Mouse (Mus musculus) liver, adult 2 months (tissue): ENCODE measurements at regions not wholly inside any gene's neighbourhood (a gene's known extent, or its start where the extent isn't known, plus 50 kb on each side); places are given as distances from the start of the nearest gene placed in this dataset.

Experiments
- DNase-seq: peaks from one replicate; pipeline ENCODE4 v3.0.0-alpha.2; 2011; ENCODE audit warnings: low read depth, low spot score; ENCODE audit errors: extremely low read depth
- H3K27ac ChIP-seq: fragments of 200-500 bp; replicated peaks from 2 replicates; pipeline ENCODE4 v1.5.1; 2012; ENCODE audit warnings: low read depth, mild to moderate bottlenecking, control low read depth, inconsistent platforms, low read length; ENCODE audit not compliant: insufficient read depth
- H3K27me3 ChIP-seq: fragments of 200-500 bp; 2 replicates; pipeline ENCODE4 v1.6.1; 2012; ENCODE audit warnings: mild to moderate bottlenecking, moderate library complexity, low read length, inconsistent platforms; ENCODE audit not compliant: control insufficient read depth, insufficient read depth
- H3K36me3 ChIP-seq: fragments of 200-500 bp; 2 replicates; pipeline ENCODE4 v1.6.1; 2012; ENCODE audit warnings: low read length, inconsistent platforms; ENCODE audit not compliant: control insufficient read depth, insufficient read depth
- H3K4me1 ChIP-seq: fragments of 200-500 bp; 2 replicates; pipeline ENCODE4 v1.6.1; 2011; ENCODE audit warnings: low read length; ENCODE audit not compliant: control insufficient read depth, insufficient read depth
- H3K4me3 ChIP-seq: fragments of 200-500 bp; 2 replicates; pipeline ENCODE4 v1.5.1; 2011; ENCODE audit warnings: low read depth, mild to moderate bottlenecking, control low read depth, low read length, moderate library complexity; ENCODE audit not compliant: insufficient read depth
- H3K79me2 ChIP-seq: fragments of 200-500 bp; 2 replicates; pipeline ENCODE4 v1.6.1; 2012; ENCODE audit warnings: inconsistent platforms, mild to moderate bottlenecking, low read length, moderate library complexity; ENCODE audit not compliant: control insufficient read depth, insufficient read depth
- H3K9ac ChIP-seq: fragments of 200-500 bp; 2 replicates; pipeline ENCODE4 v1.6.1; 2012; ENCODE audit warnings: low read depth, mild to moderate bottlenecking, control low read depth, inconsistent platforms, low read length
- CTCF ChIP-seq: fragments of 200-500 bp; IDR thresholded peaks from 2 replicates; pipeline ENCODE4 v1.5.1; 2011; ENCODE audit warnings: low read depth, low read length, control low read depth
- POLR2A ChIP-seq: fragments of 200-500 bp; IDR thresholded peaks from 2 replicates; pipeline ENCODE4 v1.6.1; 2011; ENCODE audit warnings: low read length, control low read depth; ENCODE audit not compliant: insufficient read depth; ENCODE audit errors: extremely low read depth
- WGBS: fragments of 180-500 bp; shearing (Covaris S2); methylation state at CpG from one replicate; pipeline ENCODE4 v1.1.7; 2018; 5-methylcytosine and 5-hydroxymethylcytosine counted together

GRCm38 (mm10) chr3:34441266-34441665 is 208.9 kb upstream of the Sox2 start:
- no peak overlapping the region for H3K27ac ChIP-seq
- no peak overlapping the region for H3K9ac ChIP-seq
- no peaks in the 10 kb centered on the region for H3K79me2 ChIP-seq
- no peaks in the 10 kb centered on the region for H3K4me1 ChIP-seq
- H3K27me3 ChIP-seq, result no peaks in the 10 kb centered on the region
- 70% methylated on average over 5 of the region's 5 CpGs for WGBS
- DNase-seq, result no peak
- no peak overlapping the region for H3K4me3 ChIP-seq
- TF ChIP-seq POLR2A (no peak), CTCF (no peak)
- no peaks in the 10 kb centered on the region for H3K36me3 ChIP-seq

GRCm38 (mm10) chr3:34434901-34435300 is 215.3 kb upstream of the Sox2 start:
- H3K79me2 ChIP-seq, result no peaks in the 10 kb centered on the region
- no peaks in the 10 kb centered on the region for H3K27me3 ChIP-seq
- TF ChIP-seq CTCF (no peak), POLR2A (no peak)
- H3K4me3 ChIP-seq, result no peak overlapping the region
- whole genome bisulfite sequencing, result 78% methylated on average over 9 of the region's 9 CpGs
- H3K9ac ChIP-seq, result no peak overlapping the region
- no peaks in the 10 kb centered on the region for H3K36me3 ChIP-seq
- no peak overlapping the region for H3K27ac ChIP-seq
- no peaks in the 10 kb centered on the region for H3K4me1 ChIP-seq
- DNase-seq, result no peak

GRCm38 (mm10) chr3:34427967-34428366 is 222.2 kb upstream of the Sox2 start:
- Histone ChIP-seq H3K27ac (no peak overlapping the region), H3K36me3 (no peaks in the 10 kb centered on the region), H3K9ac (no peak overlapping the region), H3K4me3 (no peak overlapping the region), H3K4me1 (no peaks in the 10 kb centered on the region), H3K79me2 (no peaks in the 10 kb centered on the region), H3K27me3 (no peaks in the 10 kb centered on the region)
- TF ChIP-seq POLR2A (no peak), CTCF (no peak)
- no peak for DNase-seq
- WGBS, result 92% methylated on average over 8 of the region's 8 CpGs

DNA sequence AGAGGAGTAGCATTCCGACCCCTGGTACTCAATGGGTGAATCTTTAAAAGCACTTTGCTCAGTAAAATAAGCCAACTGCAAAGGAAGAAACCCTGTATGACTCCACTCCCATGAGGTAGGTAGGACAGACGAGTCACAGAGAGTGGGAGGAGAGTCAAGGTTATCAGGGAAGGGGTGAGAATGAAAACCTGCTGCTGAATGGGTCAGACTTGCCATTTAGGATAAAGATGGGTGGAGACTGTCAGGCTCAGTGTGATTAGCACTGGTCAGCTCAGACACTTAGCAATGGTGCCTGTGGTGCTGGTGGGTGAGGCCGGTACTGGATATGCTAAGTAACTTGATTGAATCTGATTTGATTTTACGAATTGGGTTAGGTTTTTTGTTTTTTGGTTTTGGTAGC is 222.7 kb upstream of the Sox2 start:
- DNase-seq, result no peak
- no peak overlapping the region for H3K4me3 ChIP-seq
- 88% methylated on average over 4 of the region's 4 CpGs for WGBS

GRCm38 (mm10) chr3:34426955-34427354 is 223.2 kb upstream of the Sox2 start:
- no peak for DNase-seq
- 78% methylated on average over 10 of the region's 10 CpGs for WGBS
- Histone ChIP-seq H3K4me1 (no peaks in the 10 kb centered on the region), H3K79me2 (no peaks in the 10 kb centered on the region), H3K27me3 (no peaks in the 10 kb centered on the region), H3K9ac (no peak overlapping the region), H3K4me3 (no peak overlapping the region), H3K36me3 (no peaks in the 10 kb centered on the region), H3K27ac (no peak overlapping the region)
- TF ChIP-seq CTCF (no peak), POLR2A (no peak)

More for the DNA sequence above, 222.7 kb upstream of the Sox2 start:
- H3K27me3 ChIP-seq, result no peaks in the 10 kb centered on the region
- no peak for TF ChIP-seq POLR2A
- TF ChIP-seq CTCF, result no peak
- H3K9ac ChIP-seq, result no peak overlapping the region
- no peaks in the 10 kb centered on the region for H3K4me1 ChIP-seq
- H3K36me3 ChIP-seq, result no peaks in the 10 kb centered on the region
- H3K79me2 ChIP-seq, result no peaks in the 10 kb centered on the region
- H3K27ac ChIP-seq, result no peak overlapping the region

- Histone ChIP-seq H3K36me3 (no peaks in the 10 kb centered on the region), H3K4me1 (no peaks in the 10 kb centered on the region), H3K79me2 (no peaks in the 10 kb centered on the region), H3K27me3 (no peaks in the 10 kb centered on the region), H3K4me3 (no peak overlapping the region), H3K9ac (no peak overlapping the region), H3K27ac (no peak overlapping the region)
- no peak for DNase-seq
- WGBS, result 83% methylated on average over 3 of the region's 3 CpGs
- TF ChIP-seq CTCF (no peak), POLR2A (no peak)
Measured at GRCm38 (mm10) chr3:34411915-34412306, 238.3 kb upstream of the Sox2 start.
